Mouse (Mus musculus) heart, embryonic 11.5 days (tissue): ENCODE measurements around the gene Xxylt1. TPM values are rescaled to one million over a fixed set of nuclear protein-coding genes. Genes with fewer than 3 reads are reported as not detected.

Experiments
- ATAC-seq: fragments of 200-750 bp; cut with Nextera tagmentation; replicated peaks from 2 replicates; pipeline ENCODE4 v1.8.0; 2017; ENCODE audit warnings: moderate library complexity; ENCODE audit not compliant: insufficient number of reproducible peaks, low FRiP score, low TSS enrichment
- H3K27ac ChIP-seq: fragments of 300-500 bp; sonication (generic); 2 replicates; pipeline ENCODE4 v1.5.1; 2014; ENCODE audit warnings: mild to moderate bottlenecking, low read depth, low read length
- H3K27me3 ChIP-seq: fragments of 300-500 bp; sonication (generic); 2 replicates; pipeline ENCODE4 v1.6.1; 2014; ENCODE audit warnings: mild to moderate bottlenecking, low read length, mixed read lengths; ENCODE audit not compliant: control insufficient read depth, insufficient read depth
- H3K36me3 ChIP-seq: fragments of 300-500 bp; sonication (generic); 2 replicates; pipeline ENCODE4 v1.6.1; 2014; ENCODE audit warnings: mild to moderate bottlenecking, low read length, moderate library complexity, mixed read lengths; ENCODE audit not compliant: control insufficient read depth, insufficient read depth
- H3K4me1 ChIP-seq: fragments of 300-500 bp; sonication (generic); 2 replicates; pipeline ENCODE4 v1.6.1; 2014; ENCODE audit warnings: low read length; ENCODE audit not compliant: control insufficient read depth, insufficient read depth
- H3K4me2 ChIP-seq: fragments of 300-500 bp; sonication (generic); 2 replicates; pipeline ENCODE4 v1.6.1; 2014; ENCODE audit warnings: mild to moderate bottlenecking, moderate library complexity
- H3K4me3 ChIP-seq: fragments of 300-500 bp; sonication (generic); 2 replicates; pipeline ENCODE4 v1.5.1; 2014; ENCODE audit warnings: low read depth, low read length
- H3K9ac ChIP-seq: fragments of 300-500 bp; sonication (generic); 2 replicates; pipeline ENCODE4 v1.6.1; 2014; ENCODE audit warnings: mild to moderate bottlenecking, low read depth, low read length, moderate library complexity
- H3K9me3 ChIP-seq: fragments of 300-500 bp; sonication (generic); replicated peaks from 2 replicates; pipeline ENCODE4 v1.6.1; 2016; ENCODE audit warnings: low read length; ENCODE audit not compliant: control insufficient read depth
- WGBS: fragments of 180-500 bp; shearing (Covaris S2); extraction: QIAGEN DNeasy Blood & Tissue Kit; methylation state at CpG from one replicate; pipeline ENCODE4 v1.1.7; 2014; ENCODE audit not compliant: insufficient replicate concordance; 5-methylcytosine and 5-hydroxymethylcytosine counted together
- polyA plus RNA-seq: library from polyadenylated mRNA; unstranded; fragments of >200 nt; fragmentation: Nextera tagmentation; extraction: Ambion mirVana; gene quantifications from 2 replicates; pipeline ENCODE4 v1.2.1, GENCODE M21; 2014

Gene Xxylt1
- polyA plus RNA-seq, 1 experiment from 2014 or later: 10.3 TPM

DNA sequence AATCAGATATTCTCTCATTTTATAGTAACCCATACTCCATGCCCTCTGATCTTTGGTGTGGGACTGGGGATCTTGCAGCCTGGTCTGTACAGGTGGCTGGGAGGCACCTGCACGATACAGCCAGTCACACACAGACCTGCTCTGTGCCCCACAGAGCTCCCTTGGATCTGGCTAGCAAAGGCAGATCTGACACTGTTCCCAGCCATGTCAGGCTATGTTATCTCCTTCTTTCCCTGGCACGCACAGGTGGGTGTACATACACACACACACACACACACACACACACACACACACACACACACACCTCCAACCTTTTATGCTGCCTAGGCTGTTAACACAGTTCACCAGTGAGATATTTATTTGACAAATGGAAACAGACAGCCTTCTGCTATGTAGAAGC lies 82.5 kb downstream of the Xxylt1 start:
- Histone ChIP-seq H3K9me3 (no peaks in the 10 kb centered on the region), H3K9ac (no peak overlapping the region), H3K36me3 (no peaks in the 10 kb centered on the region), H3K27ac (no peak overlapping the region), H3K27me3 (no peaks in the 10 kb centered on the region), H3K4me3 (no peak overlapping the region), H3K4me2 (no peak overlapping the region), H3K4me1 (peaks cover 22% of the 10 kb centered on the region)
- WGBS: 89% methylated on average over 2 of the region's 2 CpGs
- no peak for ATAC-seq

DNA sequence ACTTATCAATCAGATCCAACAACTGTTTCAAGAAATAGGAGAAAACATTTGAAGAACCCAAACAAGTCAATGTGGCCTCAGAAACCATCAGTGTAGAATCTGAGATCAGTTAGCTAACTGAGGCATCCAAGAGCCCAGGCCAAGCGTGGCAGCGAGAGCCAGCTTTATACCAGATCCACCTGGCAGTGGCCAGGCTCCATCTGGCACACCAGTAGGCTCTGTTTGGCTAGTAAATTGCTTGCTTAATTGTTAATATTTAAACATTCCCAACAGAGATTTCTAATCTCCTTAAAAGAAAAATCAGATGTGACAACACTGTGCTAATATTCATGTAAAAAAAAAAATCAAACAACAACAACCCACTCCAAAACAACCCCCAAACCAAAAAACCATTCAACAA lies 83.2 kb downstream of the Xxylt1 start:
- Histone ChIP-seq H3K4me2 (no peak overlapping the region), H3K36me3 (no peaks in the 10 kb centered on the region), H3K4me1 (peaks cover 16% of the 10 kb centered on the region), H3K9me3 (no peaks in the 10 kb centered on the region), H3K4me3 (no peak overlapping the region), H3K9ac (no peak overlapping the region), H3K27ac (no peak overlapping the region), H3K27me3 (no peaks in the 10 kb centered on the region)
- no peak for ATAC-seq
- WGBS: 77% methylated on average over 2 of the region's 2 CpGs

- Histone ChIP-seq H3K27ac (no peak overlapping the region), H3K4me3 (no peak overlapping the region), H3K4me1 (peaks cover 10% of the 10 kb centered on the region; the same call in 1 of the 2 replicates), H3K9ac (no peak overlapping the region), H3K9me3 (no peaks in the 10 kb centered on the region), H3K36me3 (no peaks in the 10 kb centered on the region), H3K27me3 (no peaks in the 10 kb centered on the region), H3K4me2 (no peak overlapping the region)
- ATAC-seq: no peak
- 75% methylated on average over 5 of the region's 5 CpGs for WGBS
Measured at GRCm38 (mm10) chr16:30995446-30995845, 85.8 kb downstream of the Xxylt1 start.

DNA sequence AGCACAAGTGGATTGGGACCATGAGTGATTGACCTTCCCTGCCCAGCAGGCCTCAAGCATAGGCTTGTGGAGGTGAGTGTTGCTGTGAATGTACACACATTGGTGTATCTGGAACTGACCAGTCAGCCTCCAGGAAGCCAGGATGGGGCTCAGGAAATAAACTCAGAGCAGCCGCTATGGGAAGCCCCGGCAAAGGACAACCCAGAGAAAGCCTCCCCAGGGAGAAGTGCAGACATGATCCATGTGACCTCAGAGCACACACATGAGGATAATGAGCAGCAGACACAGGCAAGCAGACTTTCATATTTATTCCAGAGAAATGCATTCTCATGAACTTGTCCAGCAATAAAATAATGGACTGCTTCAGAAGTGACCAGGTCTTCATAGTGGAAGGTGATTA lies 86.4 kb downstream of the Xxylt1 start:
- H3K36me3 ChIP-seq: no peaks in the 10 kb centered on the region

GRCm38 (mm10) chr16:30994296-30994695 lies 86.9 kb downstream of the Xxylt1 start:
- H3K27me3 ChIP-seq: no peaks in the 10 kb centered on the region
- 65% methylated on average over 7 of the region's 7 CpGs for WGBS
- H3K4me1 ChIP-seq: peaks cover 10% of the 10 kb centered on the region; the same call in 1 of the 2 replicates
- H3K27ac ChIP-seq: peak overlapping the region; percentile 50; the same call in 1 of the 2 replicates
- ATAC-seq: no peak
- no peak overlapping the region for H3K9ac ChIP-seq
- H3K36me3 ChIP-seq: no peaks in the 10 kb centered on the region
- H3K4me3 ChIP-seq: no peak overlapping the region
- no peaks in the 10 kb centered on the region for H3K9me3 ChIP-seq
- no peak overlapping the region for H3K4me2 ChIP-seq

More for the DNA sequence above, 86.4 kb downstream of the Xxylt1 start:
- Histone ChIP-seq H3K4me2 (no peak overlapping the region), H3K9ac (no peak overlapping the region), H3K4me1 (peaks cover 10% of the 10 kb centered on the region; the same call in 1 of the 2 replicates), H3K4me3 (no peak overlapping the region), H3K9me3 (no peaks in the 10 kb centered on the region), H3K27me3 (no peaks in the 10 kb centered on the region), H3K27ac (peak overlapping the region; percentile 50; the same call in 1 of the 2 replicates)
- ATAC-seq: no peak
- 46% methylated on average over 2 of the region's 2 CpGs for WGBS

GRCm38 (mm10) chr16:30992568-30992967 lies 88.7 kb downstream of the Xxylt1 start:
- H3K27me3 ChIP-seq: no peaks in the 10 kb centered on the region
- no peaks in the 10 kb centered on the region for H3K9me3 ChIP-seq
- H3K4me3 ChIP-seq: no peak overlapping the region
- no peak overlapping the region for H3K9ac ChIP-seq
- peaks cover 10% of the 10 kb centered on the region; the same call in 1 of the 2 replicates for H3K4me1 ChIP-seq
- H3K36me3 ChIP-seq: no peaks in the 10 kb centered on the region
- WGBS: 67% methylated on average over 5 of the region's 5 CpGs
- H3K27ac ChIP-seq: no peak overlapping the region
- ATAC-seq: no peak
- no peak overlapping the region for H3K4me2 ChIP-seq

DNA sequence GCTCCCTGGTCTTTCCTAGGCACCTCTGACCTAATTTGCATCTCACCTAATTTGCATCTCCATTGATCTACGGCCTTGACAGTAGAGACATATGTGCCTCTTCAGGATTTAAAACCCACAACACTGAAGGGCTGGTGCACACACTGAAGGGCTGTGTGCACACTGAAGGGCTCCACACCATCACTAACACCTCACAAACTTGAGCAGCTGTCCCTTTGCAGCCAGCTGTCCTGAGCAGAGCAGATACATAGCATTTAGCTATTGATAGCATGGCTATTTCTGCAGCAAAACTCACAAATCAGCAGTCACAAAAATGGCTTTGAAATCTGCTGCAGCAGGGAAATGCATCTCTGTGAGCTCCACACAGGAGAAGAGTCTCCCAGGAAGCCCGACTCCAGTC lies 90.6 kb downstream of the Xxylt1 start:
- ATAC-seq: no peak
- Histone ChIP-seq H3K4me1 (peaks cover 10% of the 10 kb centered on the region; the same call in 1 of the 2 replicates), H3K9me3 (no peaks in the 10 kb centered on the region), H3K36me3 (no peaks in the 10 kb centered on the region), H3K27me3 (no peaks in the 10 kb centered on the region), H3K4me3 (no peak overlapping the region), H3K9ac (no peak overlapping the region), H3K27ac (no peak overlapping the region), H3K4me2 (no peak overlapping the region)
- 65% methylated on average over 2 of the region's 2 CpGs for WGBS

- no peaks in the 10 kb centered on the region for H3K9me3 ChIP-seq
- no peaks in the 10 kb centered on the region for H3K36me3 ChIP-seq
- H3K4me1 ChIP-seq: 0 out of 2 replicates have a peak, but pooled peaks cover 6% of the 10 kb centered on the region
- H3K27me3 ChIP-seq: no peaks in the 10 kb centered on the region
- H3K4me2 ChIP-seq: no peak overlapping the region
- no peak overlapping the region for H3K27ac ChIP-seq
- no peak for ATAC-seq
- no peak overlapping the region for H3K9ac ChIP-seq
- 87% methylated on average over 6 of the region's 6 CpGs for WGBS
- no peak overlapping the region for H3K4me3 ChIP-seq
Measured at GRCm38 (mm10) chr16:30988225-30988624, 93.0 kb downstream of the Xxylt1 start.

DNA sequence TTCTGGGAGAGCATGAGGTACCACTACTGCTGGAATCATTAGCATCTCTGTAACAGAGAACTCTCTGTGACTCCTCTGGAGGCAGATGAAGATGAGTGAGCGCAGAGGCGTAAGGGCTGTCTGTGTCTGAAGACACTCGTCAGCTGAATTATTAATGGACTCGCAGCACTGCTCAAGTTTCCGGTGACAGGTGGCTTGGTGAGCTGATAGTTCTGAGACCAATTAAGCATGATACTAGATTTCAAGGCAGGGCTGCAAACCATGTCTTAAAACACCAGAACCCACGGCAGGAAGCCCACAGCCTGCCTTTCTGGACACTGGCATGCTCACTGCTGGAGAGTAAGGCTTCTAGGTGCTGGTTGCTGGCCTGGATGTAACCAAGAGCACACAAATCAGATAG lies 93.5 kb downstream of the Xxylt1 start:
- ATAC-seq: no peak
- no peak overlapping the region for H3K4me2 ChIP-seq
- H3K27me3 ChIP-seq: no peaks in the 10 kb centered on the region
- H3K36me3 ChIP-seq: no peaks in the 10 kb centered on the region
- WGBS: 79% methylated on average over 6 of the region's 6 CpGs
- no peak overlapping the region for H3K4me3 ChIP-seq
- H3K9me3 ChIP-seq: no peaks in the 10 kb centered on the region
- H3K4me1 ChIP-seq: 0 out of 2 replicates have a peak, but pooled peaks cover 6% of the 10 kb centered on the region
- H3K27ac ChIP-seq: no peak overlapping the region
- H3K9ac ChIP-seq: no peak overlapping the region
